Mouse (Mus musculus) heart, postnatal 0 days (tissue): ENCODE measurements around the gene U2af1.

Source experiments
- CTCF ChIP-seq: IDR thresholded peaks from 2 replicates; pipeline ENCODE4 v1.5.1; 2016; ENCODE audit warnings: antibody characterized with exemption, control low read depth, low read depth
- EP300 ChIP-seq: IDR thresholded peaks from 2 replicates; pipeline ENCODE4 v1.6.1; 2016; ENCODE audit warnings: antibody characterized with exemption, low read depth

GRCm38 (mm10) chr17:31639651-31640050 lies 19.0 kb downstream of the U2af1 start:
- TF ChIP-seq CTCF, result no peak
- TF ChIP-seq EP300, result no peak
